Mouse (Mus musculus): ENCODE results near the gene Ccdc120. TPM values are rescaled to one million over a fixed set of nuclear protein-coding genes. Genes with fewer than 3 reads are reported as not detected.

Gene Ccdc120
- total and polyA plus RNA-seq, 2 experiments, result 0.37 to 1.1 TPM

GRCm38 (mm10) chrX:7775501-7776205, 24.9 kb upstream of the Ccdc120 start:
- Histone ChIP-seq H3K27me3 (ENCODE audit: control insufficient read depth, insufficient read depth, low read length) (no peaks in the 10 kb centered on the region), H3K4me1 (ENCODE audit: control insufficient read depth, insufficient read depth, low read length) (no peaks in the 10 kb centered on the region), H3K27ac (replicated peaks; ENCODE audit: insufficient read depth, low read depth, low read length) (no peak overlapping the region), H3K9ac (ENCODE audit: low read depth, low read length) (no peak overlapping the region), H3K4me3 (ENCODE audit: insufficient read depth, low read depth, low read length) (no peak overlapping the region), H3K79me2 (ENCODE audit: control insufficient read depth, insufficient read depth, low read length) (no peaks in the 10 kb centered on the region), H3K36me3 (ENCODE audit: control insufficient read depth, insufficient read depth, low read length) (peaks cover 18% of the 10 kb centered on the region; the same call in 1 of the 2 replicates)
- no peak for DNase-seq (ENCODE audit: extremely low read depth, low read depth, low spot score)
- 84% methylated on average over 9 of the region's 9 CpGs for WGBS
- TF ChIP-seq CTCF (IDR thresholded peaks at IDR 0.05; ENCODE audit: low read depth, low read length) (no peak), POLR2A (IDR thresholded peaks at IDR 0.05; ENCODE audit: extremely low read depth, insufficient read depth, low read length) (no peak)

GRCm38 (mm10) chrX:7772766-7773165, 22.1 kb upstream of the Ccdc120 start:
- no peaks in the 10 kb centered on the region for H3K27me3 ChIP-seq (ENCODE audit: control insufficient read depth, insufficient read depth, low read length)
- WGBS, result 32% methylated on average over 2 of the region's 2 CpGs
- no peak overlapping the region for H3K27ac ChIP-seq (replicated peaks; ENCODE audit: insufficient read depth, low read depth, low read length)
- DNase-seq (ENCODE audit: extremely low read depth, low read depth, low spot score), result no peak
- H3K4me1 ChIP-seq (ENCODE audit: control insufficient read depth, insufficient read depth, low read length), result no peaks in the 10 kb centered on the region
- TF ChIP-seq POLR2A (IDR thresholded peaks at IDR 0.05; ENCODE audit: extremely low read depth, insufficient read depth, low read length) (no peak), CTCF (IDR thresholded peaks at IDR 0.05; ENCODE audit: low read depth, low read length) (peak; percentile 27; the same call in 1 of the 2 replicates)
- H3K9ac ChIP-seq (ENCODE audit: low read depth, low read length), result no peak overlapping the region
- no peak overlapping the region for H3K4me3 ChIP-seq (ENCODE audit: insufficient read depth, low read depth, low read length)
- no peaks in the 10 kb centered on the region for H3K79me2 ChIP-seq (ENCODE audit: control insufficient read depth, insufficient read depth, low read length)
- peaks cover 41% of the 10 kb centered on the region for H3K36me3 ChIP-seq (ENCODE audit: control insufficient read depth, insufficient read depth, low read length)

- no peaks in the 10 kb centered on the region for H3K27me3 ChIP-seq (ENCODE audit: control insufficient read depth, insufficient read depth, low read length)
- H3K9ac ChIP-seq (ENCODE audit: low read depth, low read length), result no peak overlapping the region
- no peak for DNase-seq (ENCODE audit: extremely low read depth, low read depth, low spot score)
- no peaks in the 10 kb centered on the region for H3K79me2 ChIP-seq (ENCODE audit: control insufficient read depth, insufficient read depth, low read length)
- H3K4me1 ChIP-seq (ENCODE audit: control insufficient read depth, insufficient read depth, low read length), result peaks cover 8% of the 10 kb centered on the region
- TF ChIP-seq POLR2A (IDR thresholded peaks at IDR 0.05; ENCODE audit: extremely low read depth, insufficient read depth, low read length), result no peak
- TF ChIP-seq CTCF (IDR thresholded peaks at IDR 0.05; ENCODE audit: low read depth, low read length), result no peak
- H3K4me3 ChIP-seq (ENCODE audit: insufficient read depth, low read depth, low read length), result no peak overlapping the region
- WGBS, result 80% methylated on average over 7 of the region's 7 CpGs
- no peak overlapping the region for H3K27ac ChIP-seq (replicated peaks; ENCODE audit: insufficient read depth, low read depth, low read length)
- peaks cover 48% of the 10 kb centered on the region for H3K36me3 ChIP-seq (ENCODE audit: control insufficient read depth, insufficient read depth, low read length)
These were observed 18.8 kb upstream of the Ccdc120 start for GRCm38 (mm10) chrX:7769302-7770017.

- no peaks in the 10 kb centered on the region for H3K27me3 ChIP-seq (ENCODE audit: control insufficient read depth, insufficient read depth, low read length)
- peaks cover 31% of the 10 kb centered on the region for H3K36me3 ChIP-seq (ENCODE audit: control insufficient read depth, insufficient read depth, low read length)
- H3K27ac ChIP-seq (replicated peaks; ENCODE audit: insufficient read depth, low read depth, low read length), result peak overlapping the region; percentile 72
- TF ChIP-seq CTCF (IDR thresholded peaks at IDR 0.05; ENCODE audit: low read depth, low read length) (no peak), POLR2A (IDR thresholded peaks at IDR 0.05; ENCODE audit: extremely low read depth, insufficient read depth, low read length) (no peak)
- 2% methylated on average over 11 of the region's 11 CpGs for whole genome bisulfite sequencing
- peak; percentile 82 for DNase-seq (ENCODE audit: extremely low read depth, low read depth, low spot score)
- no peaks in the 10 kb centered on the region; the same call in 1 of the 2 replicates for H3K79me2 ChIP-seq (ENCODE audit: control insufficient read depth, insufficient read depth, low read length)
- peak overlapping the region; percentile 53 for H3K9ac ChIP-seq (ENCODE audit: low read depth, low read length)
- peaks cover 13% of the 10 kb centered on the region for H3K4me1 ChIP-seq (ENCODE audit: control insufficient read depth, insufficient read depth, low read length)
- H3K4me3 ChIP-seq (ENCODE audit: insufficient read depth, low read depth, low read length), result peak overlapping the region; percentile 8
These were observed 15.1 kb upstream of the Ccdc120 start for GRCm38 (mm10) chrX:7765764-7766163.

- no peak for DNase-seq (ENCODE audit: extremely low read depth, low read depth, low spot score)
- peak overlapping the region; percentile 72 for H3K27ac ChIP-seq (replicated peaks; ENCODE audit: insufficient read depth, low read depth, low read length)
These were observed 14.6 kb upstream of the Ccdc120 start for GRCm38 (mm10) chrX:7765281-7765670.

More at GRCm38 (mm10) chrX:7765281-7765670, 14.6 kb upstream of the Ccdc120 start:
- peaks cover 13% of the 10 kb centered on the region for H3K4me1 ChIP-seq (ENCODE audit: control insufficient read depth, insufficient read depth, low read length)
- H3K27me3 ChIP-seq (ENCODE audit: control insufficient read depth, insufficient read depth, low read length), result no peaks in the 10 kb centered on the region
- peak overlapping the region; percentile 53 for H3K9ac ChIP-seq (ENCODE audit: low read depth, low read length)
- H3K79me2 ChIP-seq (ENCODE audit: control insufficient read depth, insufficient read depth, low read length), result no peaks in the 10 kb centered on the region; the same call in 1 of the 2 replicates
- TF ChIP-seq POLR2A (IDR thresholded peaks at IDR 0.05; ENCODE audit: extremely low read depth, insufficient read depth, low read length) (no peak), CTCF (IDR thresholded peaks at IDR 0.05; ENCODE audit: low read depth, low read length) (no peak)
- H3K36me3 ChIP-seq (ENCODE audit: control insufficient read depth, insufficient read depth, low read length), result peaks cover 26% of the 10 kb centered on the region
- peak overlapping the region; percentile 8 for H3K4me3 ChIP-seq (ENCODE audit: insufficient read depth, low read depth, low read length)
- WGBS, result 42% methylated on average over 13 of the region's 13 CpGs

Measured in liver, adult 2 months (tissue).